Mouse (Mus musculus) kidney, adult 9 months (tissue): ENCODE results near the gene Gigyf2.
"Not testable (repeated sequence)": the region's sequence is repeated elsewhere in the genome, so short reads cannot be mapped to it uniquely, and the experiment has no call there.

Experiments
- DNase-seq: peaks from one replicate; pipeline ENCODE4 v3.0.0; 2022

The Gigyf2 gene

DNA sequence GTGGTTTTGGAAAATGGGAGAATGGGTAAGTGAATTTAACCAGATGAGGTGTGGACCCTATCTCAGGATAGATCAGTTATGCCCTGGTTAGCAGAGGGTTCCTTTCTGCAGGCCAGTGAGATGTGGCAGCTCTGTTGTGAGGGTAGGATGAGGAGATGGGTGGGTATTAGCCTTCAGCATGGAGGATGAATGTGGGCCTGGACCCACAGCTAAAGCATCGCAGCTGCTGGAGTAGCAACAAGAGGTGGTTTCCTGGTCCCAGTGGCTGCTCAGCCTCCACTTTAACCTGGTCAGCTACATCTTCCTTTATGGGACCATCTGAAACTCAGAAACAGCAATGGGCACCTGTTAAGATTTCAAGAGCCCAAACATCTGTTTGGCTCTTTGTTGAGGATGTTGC lies 129.6 kb downstream of the Gigyf2 start:
- DNase-seq: no peak

DNA sequence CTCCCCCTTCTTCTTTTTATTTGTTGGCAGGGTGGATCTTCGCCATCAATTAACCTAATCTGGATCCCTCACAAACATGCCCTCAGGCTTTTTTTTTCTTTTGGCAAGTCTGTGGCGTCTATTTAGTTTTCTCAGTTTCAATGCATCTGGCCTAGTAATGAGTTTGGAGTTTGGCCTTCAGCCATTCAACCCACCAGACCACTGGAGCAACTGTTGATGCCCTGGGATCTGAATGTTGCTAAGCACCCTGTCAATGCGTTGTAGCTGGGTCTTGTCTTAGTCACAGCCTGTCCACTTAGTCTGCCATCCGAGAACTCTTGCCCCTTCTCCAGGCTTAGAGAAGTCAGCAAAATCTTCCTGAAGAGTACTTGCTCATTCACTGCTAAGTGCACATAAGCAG lies 131.2 kb downstream of the Gigyf2 start:
- no peak for DNase-seq

DNA sequence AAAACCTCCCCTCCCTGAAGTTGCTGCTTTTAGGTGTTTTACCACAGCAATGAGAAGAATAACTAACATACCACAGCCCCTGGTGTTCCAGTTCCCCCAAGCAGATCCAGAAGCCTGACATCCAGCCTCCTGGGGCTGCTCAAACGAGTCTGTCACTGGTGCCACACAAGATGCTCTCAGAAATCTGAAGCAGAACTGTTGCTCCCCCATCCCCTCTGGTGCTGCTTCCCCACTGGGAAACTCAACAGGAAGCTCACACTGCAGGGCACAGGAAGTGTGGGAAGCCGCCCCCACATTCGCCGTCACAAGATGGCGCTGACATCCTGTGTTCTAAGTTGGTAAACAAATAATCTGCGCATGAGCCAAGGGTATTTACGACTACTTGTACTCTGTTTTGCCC lies 133.1 kb downstream of the Gigyf2 start:
- not testable (repeated sequence) for DNase-seq

DNA sequence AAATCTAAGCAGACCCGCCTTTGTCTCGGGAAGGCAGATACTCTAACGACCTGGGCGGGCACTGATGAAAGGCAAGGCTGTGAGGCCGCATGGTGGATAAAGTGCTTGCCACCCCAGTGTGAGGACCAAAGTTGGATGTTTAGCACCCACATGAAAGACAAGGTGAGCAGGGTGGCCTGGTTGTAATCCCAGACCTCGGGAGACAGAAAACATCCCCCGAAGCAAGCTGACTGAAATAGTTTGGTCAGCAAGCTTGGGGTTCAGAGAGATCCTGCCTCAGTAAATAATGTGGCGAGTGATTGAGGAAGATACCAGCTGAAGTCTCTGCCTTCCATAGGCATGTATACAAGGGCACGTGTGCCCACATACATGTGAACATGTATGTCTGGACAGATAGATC lies 140.7 kb downstream of the Gigyf2 start:
- no peak for DNase-seq

DNA sequence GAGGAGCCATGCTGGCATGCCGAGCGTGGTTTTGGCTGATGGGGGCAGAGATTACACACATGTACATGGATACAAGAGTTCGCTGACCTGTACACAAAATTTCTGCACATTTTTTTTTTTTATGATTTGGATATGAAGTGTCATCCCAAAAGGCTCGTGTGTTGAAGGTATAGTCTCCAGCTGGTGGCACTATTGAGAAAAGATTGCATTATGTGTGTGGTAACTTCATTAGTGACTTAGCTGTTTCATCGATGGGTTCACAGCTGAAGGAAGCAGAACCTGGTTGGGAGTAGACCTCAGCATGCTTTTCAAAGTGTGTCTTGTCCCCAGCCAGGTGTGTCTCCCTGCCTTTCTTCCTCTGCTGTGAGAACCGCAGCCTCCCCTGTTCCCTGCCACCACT lies 141.5 kb downstream of the Gigyf2 start:
- DNase-seq: no peak

DNA sequence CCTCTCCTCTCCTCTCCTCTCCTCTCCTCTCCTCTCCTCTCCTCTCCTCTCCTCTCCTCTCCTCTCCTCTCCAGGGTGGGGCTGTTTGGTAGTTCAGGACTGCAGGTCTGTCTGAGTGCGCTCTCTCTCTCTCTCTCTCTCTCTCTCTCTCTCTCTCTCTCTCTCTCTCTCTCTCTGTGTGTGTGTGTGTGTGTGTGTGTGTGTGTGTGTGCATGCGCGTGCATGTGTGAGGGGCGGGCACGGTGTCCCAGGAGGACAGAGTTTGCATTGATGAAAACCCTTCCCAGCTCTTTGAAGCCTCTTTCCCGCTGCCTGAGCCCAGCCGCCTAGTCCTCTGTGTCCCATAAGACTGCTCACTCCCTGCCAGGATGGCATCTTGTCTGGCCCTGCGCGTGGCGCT lies 143.2 kb downstream of the Gigyf2 start, which contains the start of gene Snorc:
Gene Snorc, plus strand, starts transcription at position 301 of the 400 bp plus-strand sequence.
- DNase-seq: not testable (repeated sequence)

DNA sequence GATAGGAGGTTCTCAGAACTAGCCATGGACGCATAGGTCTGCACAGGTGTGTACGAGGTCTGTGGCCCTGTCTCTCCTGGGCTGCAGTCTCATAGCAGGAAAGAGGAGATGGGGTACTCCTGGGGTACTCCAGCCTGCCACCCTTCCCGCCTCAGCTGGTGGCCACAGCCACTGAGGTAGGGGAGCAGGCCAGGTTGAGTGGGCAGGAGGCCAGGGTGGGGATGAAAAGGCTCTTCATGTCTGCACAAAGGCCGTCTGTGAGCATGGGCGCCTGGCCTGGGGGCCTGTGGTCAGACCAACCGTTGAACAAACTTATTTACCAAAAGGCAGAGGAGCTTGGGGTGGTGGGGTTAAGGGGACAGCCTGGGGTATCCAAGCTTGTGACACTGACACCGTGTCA lies 145.1 kb downstream of the Gigyf2 start:
- no peak for DNase-seq

DNA sequence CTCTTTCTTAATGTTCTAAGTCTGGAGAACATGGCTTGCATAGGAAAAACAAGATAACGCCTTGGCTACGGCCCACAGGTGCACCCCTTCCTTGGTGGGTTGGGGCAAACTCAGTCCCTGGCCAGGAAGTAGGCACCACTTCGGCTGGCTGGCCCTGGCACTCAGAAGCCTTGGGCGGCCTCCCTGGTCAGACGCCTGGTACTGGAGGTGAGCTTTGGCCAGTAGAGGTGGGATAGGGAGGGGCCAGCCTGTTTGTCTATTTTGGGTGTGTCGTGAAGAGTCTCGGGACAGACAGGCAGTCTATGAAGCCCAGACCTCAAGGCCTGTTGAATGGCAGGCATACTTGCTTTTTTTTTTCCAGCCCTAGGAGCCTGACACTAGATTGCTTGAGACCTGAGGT lies 145.8 kb downstream of the Gigyf2 start:
- peak; percentile 81 for DNase-seq

DNA sequence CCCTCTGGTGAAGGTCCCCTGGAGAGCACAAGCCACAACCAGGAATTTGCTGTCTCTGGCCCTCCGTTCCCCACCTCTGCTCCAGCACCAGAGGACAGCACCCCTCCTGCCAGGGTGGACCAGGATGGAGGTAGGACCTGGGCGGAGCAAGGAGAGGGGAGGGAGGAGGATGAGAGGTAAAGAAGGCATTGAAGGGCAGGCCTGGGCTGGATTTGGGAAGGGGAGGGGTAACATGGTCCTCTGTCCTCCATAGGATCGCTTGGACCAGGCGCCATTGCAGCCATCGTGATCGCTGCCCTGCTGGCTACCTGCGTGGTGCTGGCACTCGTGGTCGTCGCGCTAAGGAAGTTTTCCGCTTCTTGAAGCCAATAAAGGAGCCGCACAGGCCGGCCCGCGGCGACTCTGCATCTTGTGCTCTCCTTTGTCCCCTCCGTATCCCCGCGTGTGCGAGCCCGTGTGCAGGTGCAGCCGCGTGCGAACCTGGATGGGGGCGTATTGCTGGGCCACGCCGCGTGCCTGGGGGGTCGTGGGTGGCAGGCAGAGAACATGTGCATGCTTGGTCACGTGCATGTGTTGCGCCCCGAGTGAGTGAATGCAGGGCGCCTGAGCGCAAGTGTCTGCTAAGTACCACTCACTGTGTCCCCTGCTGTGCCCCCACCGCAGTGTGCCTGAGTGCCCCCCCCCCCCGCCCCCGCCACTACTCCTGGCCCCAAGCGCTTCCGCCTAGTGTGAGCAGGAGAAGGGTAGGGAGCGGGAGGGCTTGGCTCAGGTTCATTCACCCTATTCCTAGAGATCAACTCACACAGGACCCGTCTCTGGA lies 148.5 kb downstream of the Gigyf2 start:
- no peak for DNase-seq

DNA sequence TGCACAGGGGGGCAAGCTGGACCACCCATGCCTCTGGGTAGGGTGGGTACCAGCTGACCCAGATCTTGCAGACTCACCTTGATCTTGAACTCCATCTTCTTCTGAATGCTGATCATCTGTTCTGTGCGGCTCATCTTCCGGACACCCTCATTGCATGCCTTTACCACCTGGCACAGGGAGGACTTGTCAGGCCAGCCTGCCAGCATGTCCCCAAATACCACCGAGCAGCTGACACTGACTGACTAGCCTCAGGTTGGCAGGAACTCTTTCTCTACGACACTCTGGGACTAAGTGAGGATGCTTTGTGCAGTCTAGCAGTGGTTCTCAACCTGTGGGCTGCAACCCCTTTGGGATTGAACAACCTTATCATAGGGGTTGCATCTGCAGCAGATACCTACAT lies 155.7 kb downstream of the Gigyf2 start:
- DNase-seq: no peak

DNA sequence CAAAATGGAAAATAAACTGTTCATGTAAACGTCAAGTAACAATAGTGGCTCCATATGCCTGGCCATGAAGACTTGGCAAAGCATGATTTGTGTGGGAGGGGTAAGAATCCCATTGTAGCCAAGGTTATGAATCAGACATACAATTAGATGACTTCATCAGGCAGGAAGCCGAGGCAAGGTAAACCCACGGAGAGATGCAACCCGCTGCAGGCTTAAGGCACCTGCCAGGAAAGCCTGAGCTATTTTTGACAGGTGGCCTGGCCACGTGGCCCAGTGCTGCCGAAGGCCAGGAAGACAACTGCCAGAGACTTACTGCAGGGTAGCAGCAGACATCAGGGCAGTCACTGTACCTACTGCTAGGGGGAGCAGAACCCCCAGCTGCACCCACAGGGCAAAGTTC lies 159.6 kb downstream of the Gigyf2 start:
- no peak for DNase-seq

DNA sequence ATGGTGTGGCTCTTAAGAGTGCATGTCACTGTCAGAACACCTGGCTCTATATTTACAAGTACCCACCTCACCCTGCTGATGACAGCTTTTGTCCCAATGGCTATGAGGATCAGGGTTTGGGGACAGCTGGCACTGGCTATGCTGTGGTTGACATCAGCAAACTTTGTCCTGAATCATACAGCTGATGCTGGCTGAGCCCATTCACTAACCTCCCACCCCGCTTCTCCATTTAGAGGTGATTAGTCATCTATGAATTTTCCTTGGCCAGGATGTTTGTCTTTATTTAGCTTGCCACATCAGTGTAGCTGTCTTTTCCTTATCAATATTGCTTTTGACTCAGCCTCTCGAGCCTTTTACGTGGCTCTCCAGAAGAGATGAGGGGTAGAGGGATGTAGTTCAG lies 165.5 kb downstream of the Gigyf2 start:
- DNase-seq: no peak

DNA sequence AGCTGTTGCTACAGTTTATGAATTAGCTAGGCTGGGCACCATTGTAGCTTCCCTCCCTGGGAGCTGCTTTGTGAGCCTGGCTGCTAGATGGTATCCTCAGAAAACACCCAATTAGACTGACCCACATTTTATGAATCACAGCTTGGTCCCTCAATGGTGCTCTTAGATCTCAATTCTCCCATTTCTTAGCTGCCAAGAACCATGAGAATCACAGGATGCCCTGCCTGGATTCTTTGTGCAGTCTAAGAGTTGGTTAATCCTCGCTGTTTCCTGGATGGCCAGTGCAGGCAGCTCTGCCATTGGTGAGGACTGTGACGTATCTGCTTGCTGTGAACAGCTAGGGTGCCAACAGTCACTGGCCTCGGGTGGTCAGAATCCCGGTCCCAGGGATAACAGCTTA lies 166.7 kb downstream of the Gigyf2 start:
- no peak for DNase-seq
